Mouse (Mus musculus) inflammation-experienced regulatory T-cells (primary cell): ENCODE data around the gene Hist1h1d. TPM values are rescaled to one million over a fixed set of nuclear protein-coding genes. Genes with fewer than 3 reads are reported as not detected.

Source experiments
- polyA plus RNA-seq, 2 experiments: library from polyadenylated mRNA; unstranded; fragments of 100-300 nt; shearing (Covaris generic); gene quantifications; one replicate each; pipeline ENCODE4 v1.2.1; 2017

Gene Hist1h1d
- 1 to 10 TPM in 1 of 2 experiments, under 1 TPM in 1; 0.99 to 2.4 TPM for polyA plus RNA-seq

DNA sequence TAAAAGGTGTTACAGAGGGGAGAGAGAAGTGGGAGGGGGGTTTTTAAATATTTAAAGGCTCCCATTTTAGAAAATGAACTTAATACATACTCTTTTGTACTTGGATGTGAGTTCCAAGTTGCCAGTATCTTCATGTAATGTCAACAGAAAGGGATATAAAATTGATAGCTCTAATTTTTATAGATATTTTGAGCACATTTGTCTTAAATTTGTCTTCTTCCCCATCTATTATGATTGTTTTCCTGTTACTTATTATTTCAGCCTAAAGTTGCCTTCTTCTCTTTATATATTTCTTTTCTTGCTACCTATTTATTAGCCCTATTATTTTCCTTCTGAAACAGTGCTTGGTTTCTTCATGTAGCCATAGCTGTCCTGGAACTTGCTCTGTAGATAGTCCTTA, at the start of gene Hist1h1d:
Gene Hist1h1d (plus strand): TSS at position 301 of the 400 bp plus-strand sequence.

GRCm38 (mm10) chr13:23530901-23531875, 21.9 kb upstream of the Hist1h1d start, which contains the start of gene Hist1h4h:
Hist1h4h (plus strand) TSS chr13:23531050.

GRCm38 (mm10) chr13:23533560-23534367, 19.3 kb upstream of the Hist1h1d start, which contains the start of gene Hist1h2af:
Hist1h2af (plus strand) TSS chr13:23533906.

DNA sequence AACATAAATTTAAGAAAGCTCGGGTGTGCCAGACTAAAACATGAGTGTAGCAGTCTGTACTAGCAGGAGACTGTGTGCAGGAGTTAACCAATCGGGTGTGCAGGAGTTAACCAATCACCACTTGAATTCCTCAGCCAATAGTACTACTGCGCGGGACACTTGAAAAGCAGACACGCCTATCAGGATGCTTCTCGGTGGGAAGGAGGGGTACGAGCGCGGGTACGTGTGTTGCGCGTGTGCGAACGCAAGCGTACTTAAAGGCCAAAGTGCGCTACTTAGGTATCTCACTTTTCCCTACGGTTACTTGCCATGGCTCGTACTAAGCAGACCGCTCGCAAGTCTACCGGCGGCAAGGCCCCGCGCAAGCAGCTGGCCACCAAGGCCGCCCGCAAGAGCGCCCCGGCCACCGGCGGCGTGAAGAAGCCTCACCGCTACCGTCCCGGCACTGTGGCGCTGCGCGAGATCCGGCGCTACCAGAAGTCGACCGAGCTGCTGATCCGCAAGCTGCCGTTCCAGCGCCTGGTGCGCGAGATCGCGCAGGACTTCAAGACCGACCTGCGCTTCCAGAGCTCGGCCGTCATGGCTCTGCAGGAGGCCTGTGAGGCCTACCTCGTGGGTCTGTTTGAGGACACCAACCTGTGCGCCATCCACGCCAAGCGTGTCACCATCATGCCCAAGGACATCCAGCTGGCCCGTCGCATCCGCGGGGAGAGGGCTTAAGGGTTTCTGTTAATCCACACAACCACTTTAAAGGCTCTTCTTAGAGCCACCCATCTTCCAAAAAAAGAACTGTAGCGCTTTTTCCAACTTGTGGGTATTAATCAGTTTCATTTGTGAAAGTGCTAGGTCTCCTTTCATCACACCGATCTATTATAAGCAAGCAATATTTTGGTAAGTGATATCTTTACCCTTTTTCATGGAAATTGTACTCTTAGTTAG, 17.7 kb upstream of the Hist1h1d start, which contains the start of gene Hist1h3g:
Gene Hist1h3g (plus strand): TSS at position 286 of the 939 bp plus-strand sequence.

GRCm38 (mm10) chr13:23542999-23543607, 10.0 kb upstream of the Hist1h1d start, which contains the start of gene Hist1h2bh:
Hist1h2bh (minus strand) TSS chr13:23543392.

DNA sequence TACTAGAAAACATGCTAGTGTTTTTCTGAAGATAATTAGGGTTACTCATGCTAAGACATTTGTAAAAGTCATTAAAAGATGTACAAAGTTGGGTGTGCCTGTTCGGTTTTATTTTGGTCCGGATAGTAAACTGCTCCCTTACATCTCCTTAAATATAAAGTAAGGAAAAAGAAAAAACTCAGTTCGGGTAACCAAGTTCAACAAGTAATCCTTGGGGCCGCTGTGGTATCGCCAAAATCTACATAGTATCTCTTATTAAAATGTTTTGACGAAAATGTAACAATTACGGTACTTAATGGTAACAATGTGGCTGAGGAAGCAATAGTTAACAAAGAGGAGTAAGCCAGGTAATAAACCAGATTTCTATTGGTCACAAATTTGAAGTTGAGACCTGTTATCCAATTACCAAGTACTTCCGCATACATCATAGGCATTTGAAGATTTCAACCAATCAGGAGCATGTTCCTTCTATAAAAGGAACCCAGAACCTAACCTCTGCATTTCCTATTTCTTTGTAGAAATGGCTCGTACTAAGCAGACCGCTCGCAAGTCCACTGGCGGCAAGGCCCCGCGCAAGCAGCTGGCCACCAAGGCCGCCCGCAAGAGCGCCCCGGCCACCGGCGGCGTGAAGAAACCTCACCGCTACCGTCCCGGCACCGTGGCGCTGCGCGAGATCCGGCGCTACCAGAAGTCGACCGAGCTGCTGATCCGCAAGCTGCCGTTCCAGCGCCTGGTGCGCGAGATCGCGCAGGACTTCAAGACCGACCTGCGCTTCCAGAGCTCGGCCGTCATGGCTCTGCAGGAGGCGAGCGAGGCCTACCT, 8.9 kb upstream of the Hist1h1d start, which contains the start of gene Hist1h3f:
Gene Hist1h3f (plus strand): TSS at position 88 of the 822 bp plus-strand sequence.

DNA sequence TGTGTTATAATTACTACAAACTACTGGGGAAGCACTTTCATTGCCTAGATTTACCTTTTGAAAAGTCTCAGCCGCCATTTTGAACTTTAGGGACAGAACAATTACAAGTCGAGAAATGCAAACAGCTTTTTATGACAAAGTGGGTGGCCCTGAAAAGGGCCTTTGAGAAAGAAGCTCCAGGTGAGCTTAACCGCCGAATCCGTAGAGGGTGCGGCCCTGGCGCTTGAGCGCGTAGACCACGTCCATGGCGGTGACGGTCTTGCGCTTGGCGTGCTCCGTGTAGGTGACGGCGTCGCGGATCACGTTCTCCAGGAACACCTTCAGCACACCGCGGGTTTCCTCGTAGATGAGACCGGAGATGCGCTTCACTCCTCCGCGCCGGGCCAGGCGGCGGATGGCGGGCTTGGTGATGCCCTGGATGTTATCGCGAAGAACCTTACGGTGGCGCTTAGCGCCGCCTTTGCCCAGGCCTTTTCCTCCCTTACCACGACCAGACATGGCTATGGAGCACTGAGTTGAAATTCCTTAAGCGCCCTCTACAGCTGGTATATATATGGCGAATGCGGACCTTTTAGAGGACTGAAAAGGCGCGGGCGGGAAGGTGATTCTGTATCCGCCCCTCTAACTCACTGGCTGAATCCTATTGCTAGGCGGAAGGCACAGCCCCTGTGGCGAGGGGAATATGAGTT, 1.8 kb upstream of the Hist1h1d start, which contains the start of gene Hist1h4f:
Gene Hist1h4f (minus strand): TSS at position 503 of the 689 bp plus-strand sequence.

GRCm38 (mm10) chr13:23561883-23562659, 9.0 kb downstream of the Hist1h1d start, which contains the start of gene Hist1h3e:
Hist1h3e (minus strand) TSS chr13:23562369.

DNA sequence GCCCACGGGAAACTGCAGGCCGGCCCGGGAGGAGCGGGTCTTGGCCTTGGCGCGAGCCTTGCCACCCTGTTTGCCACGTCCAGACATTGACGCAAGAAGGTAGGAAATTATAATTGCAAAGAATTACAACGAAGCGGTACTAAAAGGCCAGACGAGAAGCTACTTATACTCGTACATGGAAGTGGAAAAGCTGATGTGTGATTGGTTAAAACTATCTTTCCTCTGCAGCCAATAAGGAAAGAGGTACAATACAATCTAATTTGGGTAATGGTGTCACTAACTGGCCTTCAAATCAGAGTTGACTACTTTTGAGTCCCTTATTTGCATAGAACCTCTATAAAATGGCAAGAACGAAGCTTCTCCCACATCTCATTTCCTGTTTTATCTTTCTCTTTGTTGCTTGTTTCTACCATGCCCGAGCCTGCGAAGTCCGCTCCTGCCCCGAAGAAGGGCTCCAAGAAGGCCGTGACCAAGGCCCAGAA, 18.0 kb downstream of the Hist1h1d start, which contains the start of the genes Hist1h2ae and Hist1h2bg:
Gene Hist1h2ae (minus strand): TSS at position 199 of the 482 bp plus-strand sequence.
Gene Hist1h2bg (plus strand): TSS at position 375 of the 482 bp plus-strand sequence.

DNA sequence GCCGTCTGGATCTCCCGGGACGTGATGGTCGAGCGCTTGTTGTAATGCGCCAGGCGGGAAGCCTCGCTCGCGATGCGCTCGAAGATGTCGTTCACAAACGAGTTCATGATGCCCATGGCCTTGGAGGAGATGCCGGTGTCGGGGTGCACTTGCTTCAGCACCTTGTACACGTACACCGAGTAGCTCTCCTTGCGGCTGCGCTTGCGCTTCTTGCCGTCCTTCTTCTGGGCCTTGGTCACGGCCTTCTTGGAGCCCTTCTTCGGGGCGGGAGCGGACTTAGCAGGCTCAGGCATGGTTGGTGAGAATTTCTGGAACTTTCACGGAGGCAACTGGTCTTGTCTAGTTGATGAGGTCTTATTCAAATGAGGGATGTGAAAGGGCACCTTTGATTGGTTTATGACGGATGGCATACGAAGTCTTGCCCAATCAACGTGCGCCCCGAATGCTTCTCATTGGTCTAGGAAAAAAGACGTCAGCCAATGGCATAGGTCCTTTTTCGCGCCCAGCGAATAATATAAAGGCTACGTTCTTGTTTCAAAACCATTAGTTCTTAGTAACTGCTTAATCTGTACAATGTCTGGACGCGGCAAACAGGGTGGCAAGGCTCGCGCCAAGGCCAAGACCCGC, 20.9 kb downstream of the Hist1h1d start, which contains the start of the genes Hist1h2bf and Hist1h2ad:
Gene Hist1h2bf (minus strand): TSS at position 299 of the 627 bp plus-strand sequence.
Gene Hist1h2ad (plus strand): TSS at position 484 of the 627 bp plus-strand sequence.

GRCm38 (mm10) chr13:23575271-23575851, 22.3 kb downstream of the Hist1h1d start, which contains the start of gene Hist1h3d:
Hist1h3d (plus strand) TSS chr13:23575763.

GRCm38 (mm10) chr13:23581408-23582218, 28.6 kb downstream of the Hist1h1d start, which contains the start of gene Hist1h4d:
Hist1h4d (plus strand) TSS chr13:23581598.

